Mouse (Mus musculus): ENCODE data around the gene Gm28308.

- TF ChIP-seq CTCF (IDR thresholded peaks at IDR 0.05; ENCODE audit: borderline replicate concordance, extremely low read depth, insufficient read depth, insufficient read length) (no peak), POLR2A (IDR thresholded peaks at IDR 0.05; ENCODE audit: borderline replicate concordance, extremely low read depth, insufficient read depth, insufficient read length, poor library complexity, severe bottlenecking) (no peak)
Observed at GRCm38 (mm10) chr6:52217895-52218642, 4.9 kb upstream of the Gm28308 start.
